Mouse (Mus musculus) layer of hippocampus, adult 9-10 months (tissue): ENCODE measurements around the gene Rhbdd2.
"Not testable (repeated sequence)": the region's sequence is repeated elsewhere in the genome, so short reads cannot be mapped to it uniquely, and the experiment has no call there.

Source experiments
- DNase-seq: peaks from one replicate; pipeline ENCODE4 v3.0.0; 2022; ENCODE audit warnings: low spot score

The Rhbdd2 gene

DNA sequence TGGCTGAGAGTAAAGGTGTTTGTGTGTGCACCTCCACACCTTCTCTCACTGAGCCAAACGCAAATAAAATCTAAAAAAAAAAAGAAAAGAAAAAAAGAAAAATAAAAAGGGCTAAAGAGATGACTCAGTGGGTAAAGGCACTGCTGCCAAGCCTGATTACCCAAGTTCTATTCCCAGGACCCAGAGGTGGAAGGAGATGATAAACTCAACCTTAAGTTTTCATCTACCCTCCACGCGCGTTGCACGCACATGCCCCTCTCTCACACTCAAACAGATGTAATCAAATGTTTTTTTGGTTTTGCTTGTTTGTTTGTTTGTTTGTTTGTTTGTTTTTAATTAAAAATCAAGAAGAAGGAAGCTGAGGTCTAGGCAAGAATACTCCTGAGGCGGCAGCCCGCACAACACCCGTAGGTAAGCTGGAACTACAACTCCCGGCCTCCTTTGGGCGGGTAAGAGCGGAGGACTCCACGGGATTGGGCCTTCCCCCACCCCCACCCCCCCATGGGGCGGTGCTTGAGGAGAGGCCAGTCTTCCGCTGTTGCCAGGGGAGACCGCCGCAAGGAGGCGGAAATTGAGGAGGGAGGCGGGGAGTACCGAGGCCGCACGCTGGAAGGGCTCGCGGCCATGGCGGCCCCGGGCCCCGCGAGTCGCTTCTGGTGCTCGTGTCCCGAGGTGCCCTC, at the start of gene Rhbdd2:
TSS of gene Rhbdd2 (plus strand) at position 502 of the 680 bp plus-strand sequence.
- peak; percentile 77 for DNase-seq

DNA sequence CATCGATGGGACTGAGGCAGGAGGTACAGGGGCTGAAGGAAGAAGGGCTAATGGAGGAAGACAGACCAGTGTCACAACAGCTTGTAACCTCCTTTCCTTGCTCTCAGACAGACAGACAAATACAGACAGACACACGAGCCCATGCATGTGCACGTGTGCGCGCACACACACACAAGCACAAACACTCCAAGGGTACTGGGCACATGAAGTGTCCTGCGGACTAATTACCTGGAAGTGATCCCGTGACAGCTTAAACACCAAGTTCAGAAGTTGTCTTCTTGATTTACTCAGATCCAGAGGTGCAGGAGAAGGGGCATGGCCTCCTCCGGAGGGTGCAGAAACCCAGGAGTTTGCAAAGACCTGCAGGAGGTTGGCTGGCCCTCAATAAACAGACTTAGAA, 46.7 kb upstream of the Rhbdd2 start:
- no peak for DNase-seq

DNA sequence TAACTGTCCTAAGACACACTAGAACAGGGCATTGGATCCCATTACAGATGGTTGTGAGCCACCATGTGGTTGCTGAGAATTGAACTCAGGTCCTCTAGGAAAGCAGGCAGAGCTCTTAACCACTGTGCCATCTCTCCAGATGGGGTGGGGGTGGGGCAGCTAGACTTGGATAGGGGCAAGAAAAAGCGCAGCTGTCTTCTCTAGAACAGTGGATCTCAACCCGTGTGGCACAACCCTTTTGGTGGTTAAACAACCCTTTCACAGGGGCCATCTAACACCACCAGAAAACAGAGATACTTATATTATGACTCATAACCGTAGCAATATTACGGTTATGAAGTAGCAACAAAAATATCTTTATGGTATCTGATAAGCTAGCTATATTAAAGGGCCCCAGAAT, 44.7 kb upstream of the Rhbdd2 start:
- no peak for DNase-seq

DNA sequence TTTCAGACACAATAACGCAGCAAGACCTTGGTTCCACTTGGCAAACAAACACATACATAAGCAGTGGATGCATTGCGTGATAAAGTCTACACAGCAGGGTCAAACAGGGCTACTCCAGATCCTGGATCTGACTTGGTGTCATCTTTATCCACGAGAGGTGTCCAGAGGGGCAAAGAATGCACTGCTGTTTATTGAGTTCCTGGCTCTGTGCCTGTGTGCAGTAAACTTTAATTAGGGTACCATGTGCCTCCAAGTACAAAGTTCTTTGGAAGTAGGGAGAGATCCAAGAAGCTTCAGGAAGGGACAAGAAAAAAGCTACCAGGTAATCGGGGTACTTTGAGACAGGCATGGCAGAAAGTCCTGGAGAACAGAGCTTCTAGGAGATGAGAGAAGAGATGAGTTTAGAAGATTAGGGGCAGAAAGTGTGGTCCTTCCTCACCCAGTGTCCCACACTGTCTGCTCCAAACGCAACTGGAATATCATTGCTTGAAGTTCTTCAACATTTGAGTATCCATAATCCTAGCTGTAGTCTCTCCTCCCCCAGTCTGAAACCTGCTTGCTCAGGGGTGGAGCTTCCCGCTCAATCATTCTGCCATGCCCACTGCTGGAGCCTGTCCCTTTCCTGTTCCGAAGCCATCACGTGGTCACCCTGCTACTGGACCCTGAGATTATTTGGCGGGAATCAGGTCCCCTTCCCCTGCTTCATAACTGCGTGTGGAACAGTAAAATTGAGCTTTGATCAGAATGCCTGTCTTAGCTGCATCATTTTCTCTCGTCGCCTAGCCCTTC, 42.2 kb upstream of the Rhbdd2 start:
- no peak for DNase-seq

DNA sequence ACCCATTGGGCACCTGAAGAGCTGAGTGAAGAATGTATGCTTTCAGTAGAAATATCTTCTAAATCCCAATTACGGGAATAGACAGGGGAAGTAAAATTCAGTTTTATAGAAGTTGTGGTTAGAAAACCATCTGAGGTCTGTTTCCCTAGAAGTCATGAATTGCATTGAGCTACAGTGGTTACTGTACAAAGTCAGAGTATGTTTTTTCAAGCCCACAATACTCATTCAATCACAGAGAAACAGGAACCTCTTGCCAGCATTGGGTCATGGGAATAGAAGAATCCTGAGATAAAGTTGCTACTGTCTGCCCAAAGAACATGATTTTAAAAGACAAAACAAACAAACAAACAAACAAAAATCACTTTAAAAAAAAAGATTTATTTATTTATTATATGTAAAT, 27.8 kb upstream of the Rhbdd2 start:
- DNase-seq, result not testable (repeated sequence)

DNA sequence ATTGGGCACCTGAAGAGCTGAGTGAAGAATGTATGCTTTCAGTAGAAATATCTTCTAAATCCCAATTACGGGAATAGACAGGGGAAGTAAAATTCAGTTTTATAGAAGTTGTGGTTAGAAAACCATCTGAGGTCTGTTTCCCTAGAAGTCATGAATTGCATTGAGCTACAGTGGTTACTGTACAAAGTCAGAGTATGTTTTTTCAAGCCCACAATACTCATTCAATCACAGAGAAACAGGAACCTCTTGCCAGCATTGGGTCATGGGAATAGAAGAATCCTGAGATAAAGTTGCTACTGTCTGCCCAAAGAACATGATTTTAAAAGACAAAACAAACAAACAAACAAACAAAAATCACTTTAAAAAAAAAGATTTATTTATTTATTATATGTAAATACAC, 25.7 kb upstream of the Rhbdd2 start:
- not testable (repeated sequence) for DNase-seq

DNA sequence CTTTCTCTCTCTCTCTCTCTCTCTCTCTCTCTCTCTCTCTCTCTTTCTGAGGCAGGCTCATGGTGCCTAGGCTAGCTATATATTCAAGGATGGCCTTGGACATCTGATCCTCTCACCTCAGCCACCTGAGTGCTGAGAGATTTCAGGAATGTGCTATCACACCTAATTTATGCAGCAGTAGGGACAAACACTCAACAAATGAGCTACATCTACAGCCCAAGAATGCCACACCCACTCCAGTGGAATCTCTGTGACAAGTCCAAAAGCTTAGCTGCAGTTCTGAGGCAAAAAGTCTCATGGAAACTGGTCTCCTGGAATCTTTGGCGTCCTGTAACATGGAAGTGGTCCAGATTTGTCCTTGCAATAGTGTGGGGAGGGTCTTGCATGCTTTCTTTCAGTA, 24.8 kb upstream of the Rhbdd2 start:
- no peak for DNase-seq

DNA sequence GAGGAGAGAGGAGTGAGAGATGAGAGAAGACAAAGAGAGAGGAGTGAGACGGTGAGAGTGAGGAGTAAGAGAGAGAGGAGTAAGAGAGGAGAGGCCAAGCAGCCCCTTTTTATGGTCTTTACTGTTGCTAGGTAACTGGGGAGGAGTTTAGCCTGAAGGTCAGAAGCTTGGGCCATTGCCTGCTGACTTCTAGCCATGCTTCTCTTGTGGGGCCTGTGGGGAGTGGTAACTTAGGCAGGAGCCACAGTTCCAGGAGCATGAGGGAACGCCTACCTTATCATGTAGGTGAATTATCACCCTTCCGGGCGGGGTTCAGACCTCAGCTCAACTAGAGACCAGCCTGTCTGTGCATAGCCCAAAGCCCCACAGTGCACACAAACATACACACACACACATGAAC, 22.6 kb upstream of the Rhbdd2 start:
- no peak for DNase-seq

DNA sequence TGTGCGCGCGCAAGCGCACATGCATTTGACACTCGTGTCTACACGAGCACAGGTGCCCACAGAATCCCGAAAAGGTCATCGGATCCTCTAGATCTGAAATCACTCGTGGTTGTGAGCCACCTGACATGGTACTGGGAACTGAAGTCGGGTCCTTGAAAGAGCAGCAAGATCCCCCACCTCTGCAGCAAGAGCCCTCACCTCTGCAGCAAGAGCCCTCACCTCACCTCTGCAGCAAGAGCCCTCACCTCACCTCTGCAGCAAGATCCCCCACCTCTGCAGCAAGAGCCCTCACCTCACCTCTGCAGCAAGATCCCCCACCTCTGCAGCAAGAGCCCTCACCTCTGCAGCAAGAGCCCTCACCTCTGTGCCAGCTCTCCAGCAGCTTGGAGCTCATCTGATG, 12.7 kb upstream of the Rhbdd2 start:
- not testable (repeated sequence) for DNase-seq

DNA sequence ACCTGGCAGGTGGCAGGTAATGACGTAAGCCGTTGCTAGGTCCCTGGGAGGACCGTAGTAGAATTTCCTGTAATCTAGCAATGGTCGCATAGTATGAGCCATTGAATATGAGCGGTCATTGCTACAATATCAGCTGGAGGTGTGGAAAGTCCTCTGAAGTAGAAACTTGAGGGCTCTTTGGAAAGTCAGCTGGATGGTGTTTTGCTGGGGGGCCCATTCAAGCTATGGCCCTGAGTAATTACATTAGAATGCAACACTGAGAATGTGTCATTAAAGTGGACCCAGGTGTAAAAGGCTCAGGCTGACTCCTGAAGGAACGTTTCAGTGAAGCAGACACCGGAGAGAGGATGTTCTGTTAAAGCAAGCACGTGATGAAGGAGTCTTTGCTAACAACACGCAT, 11.9 kb upstream of the Rhbdd2 start:
- DNase-seq, result no peak

DNA sequence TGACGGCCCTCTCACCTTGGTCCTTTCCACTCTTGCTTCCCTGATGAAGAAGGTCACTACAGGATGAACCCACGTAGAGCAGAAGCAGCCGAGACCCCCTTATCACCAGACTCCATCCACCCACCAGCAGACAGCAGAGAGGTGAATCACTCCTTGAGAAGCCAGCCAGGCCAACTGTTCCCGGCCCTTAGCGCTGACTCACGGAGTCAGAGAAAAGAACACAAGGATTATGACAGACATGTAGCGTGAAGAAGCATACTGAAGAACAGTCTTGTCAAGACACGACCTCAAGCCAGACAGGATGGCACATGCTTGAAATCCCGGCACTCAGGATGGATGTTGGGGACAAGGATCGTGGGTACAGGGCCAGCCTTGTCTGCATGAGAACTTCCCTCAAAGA, 10.7 kb upstream of the Rhbdd2 start:
- DNase-seq, result no peak

DNA sequence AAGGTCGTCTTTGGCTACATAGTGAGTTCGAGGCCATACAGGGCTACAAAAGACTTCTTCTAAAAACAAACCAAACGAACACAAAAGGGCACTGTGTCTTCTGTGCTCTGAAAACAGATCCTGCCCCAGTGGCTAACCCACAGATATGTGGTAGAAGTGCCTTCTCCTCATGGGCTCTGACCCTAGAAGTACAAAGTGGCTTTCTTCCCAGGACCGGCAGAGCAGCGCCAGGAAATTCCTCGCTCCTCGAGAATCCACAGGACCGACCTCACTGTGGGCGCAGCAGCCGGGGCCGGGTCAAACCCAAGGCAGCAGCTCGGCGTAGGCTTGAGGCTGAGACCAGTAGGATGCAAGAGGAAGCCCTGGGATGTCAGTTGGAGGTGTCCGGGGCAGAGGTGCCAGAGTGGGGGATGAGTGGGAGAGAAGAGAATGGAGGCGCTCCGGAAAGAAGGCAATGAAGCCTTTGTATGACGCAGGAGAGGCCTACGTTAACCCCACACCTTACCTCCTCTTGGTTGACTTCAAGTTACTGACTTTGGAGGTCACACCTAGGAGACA, 9.3 kb upstream of the Rhbdd2 start:
- no peak for DNase-seq

DNA sequence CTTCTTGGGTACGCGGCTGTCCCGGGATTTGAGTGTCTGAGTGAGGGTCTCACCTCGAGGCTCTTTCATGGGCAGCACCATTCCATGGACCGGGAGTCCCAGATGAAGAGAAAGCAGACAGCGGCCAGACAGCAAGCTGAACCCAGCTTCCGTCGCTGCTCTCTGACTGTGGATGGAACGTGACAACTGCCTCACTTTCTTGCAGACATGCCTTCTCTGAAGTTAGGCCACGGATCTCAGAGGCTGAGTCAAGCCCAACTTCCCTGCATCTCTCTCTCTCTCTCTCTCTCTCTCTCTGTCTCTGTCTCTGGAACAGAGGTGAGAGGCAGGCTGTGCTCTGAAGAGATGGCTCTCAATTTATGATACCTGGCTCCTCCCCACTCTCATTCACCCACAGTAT, 3.5 kb upstream of the Rhbdd2 start:
- no peak for DNase-seq

DNA sequence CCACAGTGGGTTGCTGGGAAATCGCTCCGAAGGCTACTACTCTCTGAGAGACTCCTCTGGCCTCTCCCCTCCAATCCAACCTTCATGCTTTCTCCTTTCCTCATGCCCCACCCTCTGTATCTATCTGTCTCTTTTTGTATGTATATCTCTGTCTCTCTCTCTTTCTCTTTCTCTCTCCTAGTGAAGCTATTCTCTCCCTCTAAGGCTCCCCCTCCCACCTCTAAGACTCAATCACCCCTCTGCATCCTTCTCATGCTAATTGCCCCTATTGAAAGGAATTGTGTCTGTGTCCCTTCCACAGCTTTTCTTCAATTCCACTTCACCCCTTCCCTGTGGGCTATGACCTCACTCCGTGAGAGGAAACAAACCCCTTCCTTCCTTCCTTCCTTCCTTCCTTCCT, 3.0 kb upstream of the Rhbdd2 start:
- DNase-seq, result no peak

DNA sequence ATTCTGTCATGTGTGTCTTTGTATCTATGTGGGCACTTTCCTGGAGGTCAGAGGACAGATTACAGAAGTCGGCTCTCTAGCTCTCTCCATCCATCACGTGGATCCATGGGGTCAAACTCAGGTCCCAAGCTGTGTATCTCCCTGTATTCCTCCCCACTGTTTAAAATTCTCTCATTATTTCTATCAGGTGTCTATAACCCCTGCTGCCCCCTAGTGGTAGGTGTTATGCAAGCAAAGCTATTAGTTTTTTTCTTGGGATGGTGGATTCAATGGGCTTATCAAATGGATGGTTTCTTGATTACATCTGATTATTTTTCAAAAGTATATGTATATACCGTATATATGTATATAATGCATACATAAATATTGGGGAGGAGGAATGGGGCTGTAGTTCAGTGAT, 1.8 kb upstream of the Rhbdd2 start:
- peak; percentile 85 for DNase-seq

DNA sequence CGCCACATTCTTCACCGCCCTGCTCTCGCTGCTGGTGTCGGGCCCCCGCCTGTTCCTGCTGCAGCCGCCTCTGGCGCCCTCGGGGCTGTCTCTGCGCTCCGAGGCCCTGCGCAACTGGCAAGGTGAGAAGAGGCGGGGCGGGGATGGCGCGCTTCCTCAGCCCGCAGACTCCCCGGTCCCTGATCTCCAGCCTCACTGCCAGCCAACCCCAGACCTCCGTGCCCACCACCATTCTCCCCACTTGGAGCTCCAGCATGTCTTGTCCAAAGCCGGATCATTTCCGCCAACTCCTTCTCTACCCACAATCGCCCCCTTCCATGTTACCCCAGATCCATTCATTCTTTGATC, 353 bp downstream of the Rhbdd2 start:
- DNase-seq, result no peak

DNA sequence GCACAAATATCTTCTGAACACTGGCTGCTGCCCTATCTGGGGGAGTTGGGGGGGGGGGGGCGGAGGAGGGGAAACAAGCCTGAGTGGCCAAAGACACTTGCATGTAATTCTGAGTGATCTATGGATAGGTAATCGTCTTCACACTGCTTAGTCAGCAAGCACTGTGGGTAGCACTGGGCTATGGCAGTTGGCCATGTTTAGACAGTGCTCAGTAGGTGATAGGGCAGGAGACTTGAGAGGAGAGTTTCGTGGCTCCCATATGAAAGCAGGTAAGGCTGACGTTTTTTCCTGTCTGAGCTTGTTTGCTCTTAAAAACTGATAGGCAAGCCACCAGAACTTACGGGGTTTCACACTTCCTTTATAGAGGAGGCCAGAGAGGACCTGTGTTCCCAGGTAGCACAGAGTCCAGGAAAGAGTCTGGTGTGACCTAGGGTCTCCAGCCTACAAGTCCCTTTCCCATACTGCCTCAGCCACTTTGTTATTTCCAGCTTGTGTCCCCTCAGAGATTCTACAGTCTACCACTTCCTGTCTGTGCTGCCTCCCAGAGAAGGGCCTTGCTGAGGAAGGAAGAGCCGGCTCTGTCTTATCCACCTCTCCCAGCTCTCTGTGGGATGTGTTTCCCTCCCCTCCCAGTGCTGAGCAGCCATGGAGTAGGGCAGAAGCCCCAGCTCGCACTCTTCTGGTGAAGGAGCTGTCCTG, 7.5 kb downstream of the Rhbdd2 start:
- no peak for DNase-seq

DNA sequence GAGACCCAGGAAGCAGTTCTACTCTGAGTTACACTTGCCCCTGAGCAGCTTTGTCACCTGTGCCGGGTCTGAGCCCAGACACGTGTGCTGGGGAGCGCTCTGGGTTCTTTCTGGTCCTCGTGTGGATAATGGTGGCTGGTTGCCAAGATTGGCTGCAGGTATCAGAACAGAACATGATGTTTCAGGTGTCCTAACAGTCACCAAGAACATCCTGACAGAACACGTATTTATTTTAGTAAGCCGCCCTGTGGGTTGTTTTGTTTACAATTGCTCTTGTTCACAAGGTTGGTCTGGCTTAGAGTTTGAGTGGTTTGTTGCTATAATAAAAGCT, 8.0 kb downstream of the Rhbdd2 start:
- DNase-seq, result no peak

DNA sequence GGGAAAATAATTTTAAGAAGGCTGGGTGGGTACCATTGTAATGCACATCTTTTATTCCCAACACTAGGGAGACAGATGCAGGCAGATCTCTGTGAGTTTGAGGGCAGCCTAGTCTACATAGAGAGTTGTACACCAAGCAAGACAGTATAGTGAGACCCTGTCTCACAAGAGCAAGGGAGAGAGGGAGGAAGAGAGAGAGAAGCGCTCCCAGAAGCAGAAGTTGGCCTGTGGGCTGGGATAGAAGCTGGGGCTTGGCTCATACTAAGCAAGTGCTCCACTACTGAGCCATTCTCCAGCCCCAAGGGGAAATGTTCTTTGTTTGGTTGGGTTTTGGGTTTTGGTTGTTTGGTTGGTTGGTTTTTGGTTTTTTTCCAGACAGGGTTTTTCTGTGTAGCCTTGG, 8.6 kb downstream of the Rhbdd2 start:
- no peak for DNase-seq

DNA sequence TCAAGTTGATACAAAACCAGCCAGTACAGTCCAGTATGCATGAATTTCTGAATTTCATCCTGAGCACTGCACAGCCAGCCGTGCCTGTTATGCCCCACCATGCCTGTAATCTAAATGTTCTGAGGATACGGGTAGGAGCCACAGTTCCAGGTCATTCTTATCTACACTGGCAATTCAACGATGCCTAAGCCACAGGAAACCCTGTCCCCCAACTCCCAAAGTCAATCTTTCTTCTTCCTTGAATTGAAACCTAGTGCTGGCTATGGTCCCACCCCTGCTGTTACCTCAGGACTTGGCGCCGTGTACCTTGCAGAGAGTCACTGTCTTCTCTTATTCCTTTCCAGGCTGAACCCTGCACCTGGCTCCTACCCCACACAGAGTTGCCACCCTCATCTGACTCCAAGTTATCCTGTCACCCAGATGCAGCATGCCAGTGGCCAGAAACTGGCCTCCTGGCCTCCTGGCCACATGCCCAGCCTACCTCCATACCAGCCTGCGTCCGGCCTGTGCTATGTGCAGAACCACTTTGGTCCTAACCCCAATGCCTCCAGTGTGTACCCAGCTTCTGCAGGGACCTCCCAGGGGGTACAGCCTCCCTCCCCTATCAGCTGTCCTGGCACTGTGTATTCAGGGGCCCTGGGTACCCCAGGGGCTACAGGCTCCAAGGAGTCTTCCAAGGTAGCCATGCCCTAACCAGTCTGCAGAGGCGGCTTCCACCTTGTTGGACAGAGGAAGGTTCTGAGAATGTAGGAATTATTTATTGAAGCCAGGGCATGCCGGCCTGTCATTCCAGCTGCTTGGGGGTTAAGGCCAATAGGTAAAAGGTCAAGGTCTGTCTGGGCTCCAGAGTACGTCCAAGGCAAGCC, 10.5 kb downstream of the Rhbdd2 start:
- no peak for DNase-seq

DNA sequence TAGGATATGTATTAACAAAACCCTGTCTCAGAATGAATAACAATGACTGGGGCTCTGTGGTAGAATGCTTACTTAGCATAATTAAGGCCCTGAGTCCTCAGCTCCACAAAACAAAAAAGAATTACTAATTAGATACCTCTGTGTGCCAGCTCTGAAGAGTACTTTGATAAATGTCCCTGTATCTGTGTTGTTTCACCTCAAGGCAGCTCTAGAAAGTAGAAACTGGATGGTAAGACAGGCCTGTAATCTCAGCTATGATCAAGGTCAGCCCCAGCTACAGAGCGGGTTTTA, 11.1 kb downstream of the Rhbdd2 start:
- DNase-seq, result no peak

DNA sequence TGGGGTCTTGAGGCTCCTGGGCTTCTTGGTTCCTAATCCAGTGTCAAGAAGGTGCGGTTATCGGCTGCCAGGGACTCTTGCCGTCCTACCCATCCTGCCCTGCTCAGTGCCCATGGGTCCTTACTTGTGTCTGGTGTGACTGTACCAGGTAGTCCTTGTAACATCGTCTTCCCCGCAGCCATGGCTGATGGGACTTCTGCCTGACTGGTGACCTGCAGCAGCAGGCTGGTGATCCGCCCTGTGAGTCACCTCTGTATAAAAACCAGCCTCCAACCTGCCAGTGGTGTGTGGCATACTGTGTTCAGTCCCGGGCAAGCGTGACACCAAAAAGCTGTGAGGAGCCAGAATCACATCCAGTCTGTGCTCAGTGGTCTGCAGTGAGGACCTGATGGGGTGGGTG, 11.5 kb downstream of the Rhbdd2 start:
- DNase-seq, result no peak
